Mouse (Mus musculus) kidney, postnatal 0 days (tissue): Measurements from ENCODE around the gene Rpl23. TPM values are rescaled to one million over a fixed set of nuclear protein-coding genes. Genes with fewer than 3 reads are reported as not detected.

Source experiments
- ATAC-seq: fragments of 200-750 bp; cut with Nextera tagmentation; replicated peaks from 2 replicates; pipeline ENCODE4 v1.8.0; 2017; ENCODE audit warnings: low read depth, moderate number of reproducible peaks, moderate TSS enrichment, moderate library complexity; ENCODE audit not compliant: low FRiP score
- DNase-seq: peaks from one replicate; pipeline ENCODE4 v3.0.0-alpha.2; 2016; ENCODE audit warnings: low spot score
- H3K27ac ChIP-seq: fragments of 300-500 bp; sonication (generic); 2 replicates; pipeline ENCODE4 v1.5.1; 2014; ENCODE audit warnings: mild to moderate bottlenecking
- H3K27me3 ChIP-seq: fragments of 300-500 bp; sonication (generic); 2 replicates; pipeline ENCODE4 v1.6.1; 2014; ENCODE audit warnings: low read length, mixed read lengths; ENCODE audit not compliant: insufficient read depth
- H3K36me3 ChIP-seq: fragments of 300-500 bp; sonication (generic); 2 replicates; pipeline ENCODE4 v1.6.1; 2014; ENCODE audit warnings: low read length, mixed read lengths; ENCODE audit not compliant: insufficient read depth
- H3K4me1 ChIP-seq: fragments of 300-500 bp; sonication (generic); replicated peaks from 2 replicates; pipeline ENCODE4 v1.6.1; 2014; ENCODE audit warnings: antibody characterized with exemption, low read length, mixed read lengths; ENCODE audit not compliant: insufficient read depth
- H3K4me2 ChIP-seq: fragments of 300-500 bp; sonication (generic); 2 replicates; pipeline ENCODE4 v1.6.1; 2014; ENCODE audit warnings: mild to moderate bottlenecking, low read length, moderate library complexity, mixed read lengths
- H3K4me3 ChIP-seq: fragments of 300-500 bp; sonication (generic); replicated peaks from 2 replicates; pipeline ENCODE4 v1.5.1; 2014; ENCODE audit warnings: low read depth, low read length
- H3K9ac ChIP-seq: fragments of 300-500 bp; sonication (generic); 2 replicates; pipeline ENCODE4 v1.6.1; 2014; ENCODE audit warnings: low read depth, low read length
- H3K9me3 ChIP-seq: fragments of 300-500 bp; sonication (generic); replicated peaks from 2 replicates; pipeline ENCODE4 v1.6.1; 2016; ENCODE audit warnings: low read length, inconsistent platforms, mixed read lengths
- CTCF ChIP-seq: IDR thresholded peaks from 2 replicates; pipeline ENCODE4 v1.5.1; 2016; ENCODE audit warnings: antibody characterized with exemption, low read depth, mild to moderate bottlenecking, moderate library complexity
- WGBS: fragments of 180-500 bp; shearing (Covaris S2); extraction: QIAGEN DNeasy Blood & Tissue Kit; methylation state at CpG from one replicate; pipeline ENCODE4 v1.1.7; 2014; 5-methylcytosine and 5-hydroxymethylcytosine counted together
- polyA plus RNA-seq: library from polyadenylated mRNA; unstranded; fragments of >200 nt; fragmentation: Nextera tagmentation; extraction: Ambion mirVana; gene quantifications from 2 replicates; pipeline ENCODE4 v1.2.1, GENCODE M21; 2015

The Rpl23 gene
- polyA plus RNA-seq, 1 experiment from 2014 or later: 863 TPM

- ATAC-seq: no peak
Observed at GRCm38 (mm10) chr11:97826414-97826813, 44.2 kb upstream of the Rpl23 start.

DNA sequence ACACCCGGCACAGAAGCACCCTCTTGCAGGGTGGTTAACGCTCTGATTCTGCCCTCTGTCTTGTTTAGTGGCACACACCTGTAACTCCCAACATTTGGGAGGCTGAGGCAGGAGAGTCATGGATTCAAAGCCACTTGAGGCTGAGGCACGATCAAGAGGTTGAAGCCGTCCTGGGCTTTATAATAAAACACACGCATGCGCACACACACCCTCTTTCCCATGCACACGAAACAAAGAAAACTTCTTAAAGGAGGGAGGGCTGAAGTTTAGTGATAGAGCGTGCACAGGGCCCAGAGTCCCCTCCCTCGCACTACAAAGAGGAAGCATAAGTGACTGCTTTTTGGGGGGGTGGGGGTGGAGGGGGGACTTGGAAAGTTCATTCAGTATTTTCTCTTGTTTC, 43.7 kb upstream of the Rpl23 start:
- no peak overlapping the region for H3K27ac ChIP-seq

More at GRCm38 (mm10) chr11:97826414-97826813, 44.2 kb upstream of the Rpl23 start:
- Histone ChIP-seq H3K9me3 (no peaks in the 10 kb centered on the region), H3K27ac (no peak overlapping the region), H3K36me3 (peaks cover 35% of the 10 kb centered on the region; the same call in 1 of the 2 replicates), H3K9ac (no peak overlapping the region), H3K4me1 (no peaks in the 10 kb centered on the region), H3K4me3 (no peak overlapping the region), H3K4me2 (no peak overlapping the region), H3K27me3 (no peaks in the 10 kb centered on the region)
- WGBS: 65% methylated on average over 7 of the region's 7 CpGs
- no peak for DNase-seq
- no peak for TF ChIP-seq CTCF

DNA sequence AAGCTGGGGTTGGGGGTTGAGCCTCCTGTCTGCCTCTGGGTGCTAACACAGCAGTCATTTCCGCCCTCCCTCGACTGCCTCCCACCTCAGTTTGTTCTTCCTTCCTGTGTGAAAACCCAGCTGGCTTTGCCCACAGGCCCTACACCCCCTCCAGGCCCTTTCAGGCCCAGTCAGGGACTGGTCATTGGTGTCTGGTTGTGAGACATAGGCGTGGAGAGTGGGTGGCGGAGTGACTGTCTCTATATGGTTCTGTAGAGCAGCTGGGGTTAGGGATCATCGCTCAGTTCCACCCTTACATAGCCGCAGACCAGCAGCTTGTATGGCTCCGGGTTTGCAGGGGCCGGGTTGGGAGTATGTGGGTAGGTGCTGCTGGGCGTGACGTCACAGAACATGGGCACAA, 43.1 kb upstream of the Rpl23 start:
- no peak for TF ChIP-seq CTCF
- no peaks in the 10 kb centered on the region for H3K9me3 ChIP-seq
- H3K4me1 ChIP-seq: no peaks in the 10 kb centered on the region
- no peak overlapping the region for H3K9ac ChIP-seq
- WGBS: 65% methylated on average over 10 of the region's 10 CpGs
- H3K36me3 ChIP-seq: peaks cover 38% of the 10 kb centered on the region; the same call in 1 of the 2 replicates
- H3K27ac ChIP-seq: no peak overlapping the region; the same call in 1 of the 2 replicates
- ATAC-seq (no peak), DNase-seq (no peak)
- no peak overlapping the region for H3K4me2 ChIP-seq
- H3K27me3 ChIP-seq: no peaks in the 10 kb centered on the region
- no peak overlapping the region for H3K4me3 ChIP-seq

More for the DNA sequence above, 43.7 kb upstream of the Rpl23 start:
- no peak for ATAC-seq
- WGBS: 80% methylated on average over 9 of the region's 9 CpGs
- no peak for DNase-seq
- H3K4me2 ChIP-seq: no peak overlapping the region
- H3K9me3 ChIP-seq: no peaks in the 10 kb centered on the region
- peaks cover 38% of the 10 kb centered on the region; the same call in 1 of the 2 replicates for H3K36me3 ChIP-seq
- no peaks in the 10 kb centered on the region for H3K27me3 ChIP-seq
- no peak overlapping the region for H3K9ac ChIP-seq
- H3K4me3 ChIP-seq: no peak overlapping the region
- TF ChIP-seq CTCF: no peak
- H3K4me1 ChIP-seq: no peaks in the 10 kb centered on the region

DNA sequence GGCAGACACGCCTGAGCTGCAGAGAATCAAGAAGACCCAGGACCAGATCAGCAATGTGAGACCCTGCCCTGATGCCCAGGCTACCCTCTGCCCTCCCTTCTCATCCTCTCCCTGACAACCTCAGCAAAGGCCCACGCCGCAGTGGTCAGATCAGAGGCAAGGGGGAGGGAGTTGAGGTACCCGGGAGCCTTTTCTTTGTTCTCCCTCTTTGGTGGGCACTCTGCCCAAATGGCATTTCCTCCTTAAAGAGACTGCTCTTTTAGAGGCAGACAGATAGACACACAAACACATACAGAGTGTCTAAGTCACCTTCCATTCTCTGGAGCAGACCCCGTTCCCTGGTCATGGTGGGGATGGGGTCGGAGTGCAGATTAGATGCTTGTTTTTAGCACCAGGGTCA, 42.7 kb upstream of the Rpl23 start:
- no peak for TF ChIP-seq CTCF
- no peak overlapping the region for H3K4me2 ChIP-seq
- DNase-seq: no peak
- peaks cover 38% of the 10 kb centered on the region; the same call in 1 of the 2 replicates for H3K36me3 ChIP-seq
- H3K27me3 ChIP-seq: no peaks in the 10 kb centered on the region
- no peak overlapping the region; the same call in 1 of the 2 replicates for H3K27ac ChIP-seq
- no peak for ATAC-seq
- no peaks in the 10 kb centered on the region for H3K9me3 ChIP-seq
- no peaks in the 10 kb centered on the region for H3K4me1 ChIP-seq
- 43% methylated on average over 6 of the region's 6 CpGs for WGBS
- H3K9ac ChIP-seq: no peak overlapping the region
- H3K4me3 ChIP-seq: no peak overlapping the region

DNA sequence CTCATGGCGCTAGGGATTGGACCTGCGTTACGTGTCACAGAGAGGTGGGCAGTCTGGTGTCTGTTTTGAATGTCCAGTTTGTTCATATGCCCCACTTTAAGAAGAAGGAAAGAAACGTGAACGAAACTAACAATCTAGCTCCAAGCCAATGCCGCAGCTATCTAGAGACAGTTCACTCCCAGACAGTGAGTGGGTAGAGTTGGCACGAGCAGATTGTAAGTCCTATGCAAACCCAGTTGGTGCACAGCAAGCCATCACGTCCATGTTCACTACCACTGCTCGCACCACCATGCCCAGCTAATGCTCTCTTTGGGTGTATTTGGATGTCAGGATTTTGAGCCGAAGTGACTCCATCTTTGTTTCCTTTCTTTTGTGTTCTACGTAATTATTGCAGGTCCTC, 41.9 kb upstream of the Rpl23 start:
- Histone ChIP-seq H3K4me3 (no peak overlapping the region), H3K4me2 (no peak overlapping the region), H3K4me1 (no peaks in the 10 kb centered on the region), H3K9me3 (no peaks in the 10 kb centered on the region), H3K27me3 (no peaks in the 10 kb centered on the region), H3K9ac (no peak overlapping the region), H3K36me3 (peaks cover 38% of the 10 kb centered on the region; the same call in 1 of the 2 replicates), H3K27ac (no peak overlapping the region)
- TF ChIP-seq CTCF: no peak
- DNase-seq: no peak
- no peak for ATAC-seq
- WGBS: 95% methylated on average over 11 of the region's 11 CpGs

- Histone ChIP-seq H3K27ac (peak overlapping the region; percentile 54; the same call in 1 of the 2 replicates), H3K36me3 (peaks cover 41% of the 10 kb centered on the region)
Observed at GRCm38 (mm10) chr11:97822840-97823603, 40.8 kb upstream of the Rpl23 start.

More at GRCm38 (mm10) chr11:97822840-97823603, 40.8 kb upstream of the Rpl23 start:
- no peak overlapping the region for H3K4me3 ChIP-seq
- TF ChIP-seq CTCF: 0 out of 2 replicates have a peak, but pooled peaks have one; percentile 3
- no peaks in the 10 kb centered on the region for H3K27me3 ChIP-seq
- DNase-seq (peak; percentile 62), ATAC-seq (no peak; the same call in 1 of the 2 replicates)
- WGBS: 52% methylated on average over 20 of the region's 20 CpGs
- no peak overlapping the region for H3K9ac ChIP-seq
- H3K9me3 ChIP-seq: no peaks in the 10 kb centered on the region
- peaks cover 7% of the 10 kb centered on the region for H3K4me1 ChIP-seq
- H3K4me2 ChIP-seq: no peak overlapping the region
